ENCODE assay signal across 8 mouse cellular contexts in the genomic region with DNA sequence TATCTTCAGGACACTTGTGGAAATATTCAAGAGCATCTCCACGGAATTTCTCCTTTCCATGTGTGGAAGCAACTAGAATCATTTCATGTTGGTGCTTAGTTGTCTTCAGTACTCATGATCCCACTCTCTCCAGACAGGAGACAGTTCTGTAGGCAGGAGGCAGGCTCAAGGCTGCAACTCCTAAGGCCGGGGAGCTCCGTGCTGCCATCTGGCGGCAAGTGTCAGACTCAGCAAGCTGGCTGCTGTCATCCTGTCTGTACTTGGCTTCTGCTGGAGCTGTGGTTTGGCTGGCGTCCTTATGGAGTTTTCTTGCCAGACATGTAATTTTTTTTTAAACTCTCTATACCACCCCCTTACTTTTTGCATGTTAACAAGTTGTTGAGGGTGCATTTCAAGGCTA. TPM values are rescaled to one million over a fixed set of nuclear protein-coding genes. Genes with fewer than 3 reads are reported as not detected.
DNase-seq lines count a peak whose midpoint lies in the region; ATAC-seq and TF ChIP-seq lines count a peak whose summit lies in the region.

No protein-coding gene starts in this region.

- no peak for TF ChIP-seq EP300 in heart, postnatal 0 days (IDR thresholded peaks at IDR 0.05; ENCODE audit: low read depth)

- WGBS in heart, postnatal 0 days, result 15% methylated on average over 5 of the region's 5 CpGs
- 5% methylated on average over 5 of the region's 5 CpGs for WGBS in lung, adult 2 months

- H3K4me3 ChIP-seq in heart, postnatal 0 days (ENCODE audit: low read depth, low read length), result no peak overlapping the region
- H3K4me3 ChIP-seq in lung, adult 2 months (replicated peaks; ENCODE audit: extremely low read depth, low read depth, low read length), result no peak overlapping the region

- H3K4me1 ChIP-seq in heart, postnatal 0 days (ENCODE audit: control insufficient read depth, insufficient read depth), result peaks cover 11% of the 10 kb centered on the region; the same call in 1 of the 2 replicates
- no peaks in the 10 kb centered on the region for H3K4me1 ChIP-seq in lung, adult 2 months (ENCODE audit: control insufficient read depth, insufficient read depth, low read length)

- H3K27me3 ChIP-seq in heart, postnatal 0 days (ENCODE audit: control insufficient read depth, insufficient read depth, low read length), result no peaks in the 10 kb centered on the region

- no peaks in the 10 kb centered on the region for H3K9me3 ChIP-seq in heart, postnatal 0 days (replicated peaks; ENCODE audit: control insufficient read depth, low read length)

- no peaks in the 10 kb centered on the region for H3K36me3 ChIP-seq in heart, postnatal 0 days (replicated peaks; ENCODE audit: control insufficient read depth, insufficient read depth, low read length)

- DNase-seq in CD4-positive helper T cell, adult 2 months (ENCODE audit: low read depth, low spot score), result peak; percentile 24
- DNase-seq in brain, embryonic 14.5 days (ENCODE audit: low read depth), result peak; percentile 93
- DNase-seq in fibroblast of lung, adult 2 months (ENCODE audit: low read depth), result peak; percentile 72
- peak; percentile 68 for DNase-seq in heart, postnatal 0 days (ENCODE audit: low spot score)
- peak; percentile 64 to 84 for DNase-seq in kidney, postnatal 36 days
- peak; percentile 60 for DNase-seq in lung, adult 2 months
- DNase-seq in ovary, adult 18-20 months (ENCODE audit: low spot score), result peak; percentile 73
- DNase-seq in thymus, postnatal 0 days (ENCODE audit: low spot score), result peak; percentile 64

- peak; percentile 54; the same call in 1 of the 2 replicates for ATAC-seq in heart, postnatal 0 days (ENCODE audit: insufficient read depth, low read depth)

- H3K27ac ChIP-seq in heart, postnatal 0 days (ENCODE audit: low read depth), result no peak overlapping the region

- TF ChIP-seq CTCF in brain, embryonic 14.5 days (IDR thresholded peaks at IDR 0.05; ENCODE audit: borderline replicate concordance, extremely low read depth, insufficient read depth, insufficient read length), result peak; percentile 97
- TF ChIP-seq CTCF in heart, postnatal 0 days (IDR thresholded peaks at IDR 0.05; ENCODE audit: low read depth), result peak; percentile 93
- peak; percentile 88 for TF ChIP-seq CTCF in lung, adult 2 months (IDR thresholded peaks at IDR 0.05; ENCODE audit: insufficient read depth, low read length)

- no peak overlapping the region for H3K9ac ChIP-seq in heart, postnatal 0 days (replicated peaks; ENCODE audit: low read depth, low read length)

- H3K4me2 ChIP-seq in heart, postnatal 0 days (ENCODE audit: low read depth, low read length), result no peak overlapping the region

- TF ChIP-seq POLR2A in brain, embryonic 14.5 days (IDR thresholded peaks at IDR 0.05; ENCODE audit: borderline replicate concordance, extremely low read depth, insufficient read depth, insufficient read length, poor library complexity, severe bottlenecking), result no peak
- no peak for TF ChIP-seq POLR2A in lung, adult 2 months (IDR thresholded peaks at IDR 0.05; ENCODE audit: borderline replicate concordance, extremely low read depth, low read depth, low read length)

RNA-seq across cellular contexts. Expression of gene Bmper, which starts 27.1 kb away (rescaled TPM):
- 5.4 and 7.5 TPM in 2 replicates for polyA plus RNA-seq in brain, embryonic 14.5 days (2012; rRNA removed)
- 3.4 and 4.5 TPM in 2 replicates for total RNA-seq in heart, postnatal 0 days (2014; rRNA removed; ENCODE audit: low replicate concordance)
- 3.7 and 3.9 TPM in 2 replicates for polyA plus RNA-seq in heart, postnatal 0 days (2015; fragmentation: Nextera tagmentation; extraction: Ambion mirVana)
- polyA plus RNA-seq in lung, adult 2 months (2012; rRNA removed), result 8.5 and 12.0 TPM in 2 replicates
- 0.37 and 0.39 TPM in 2 replicates for polyA plus RNA-seq in thymus, postnatal 0 days (2015; fragmentation: Nextera tagmentation; extraction: Ambion mirVana)

Comparison
In these comparisons a context has a peak if more than half of its experiments do, and no peak if none do; other contexts are left out.
1. DNase-seq: peak in every context shown above with its lines; median percentile 93 in brain, embryonic 14.5 days; 74 in kidney, postnatal 36 days; 73 in ovary, adult 18-20 months; 72 in fibroblast of lung, adult 2 months; 68 in heart, postnatal 0 days; 64 in thymus, postnatal 0 days; 60 in lung, adult 2 months; 24 in CD4-positive helper T cell, adult 2 months.